20 mouse cellular contexts compared by ENCODE assay signal in the genomic region with DNA sequence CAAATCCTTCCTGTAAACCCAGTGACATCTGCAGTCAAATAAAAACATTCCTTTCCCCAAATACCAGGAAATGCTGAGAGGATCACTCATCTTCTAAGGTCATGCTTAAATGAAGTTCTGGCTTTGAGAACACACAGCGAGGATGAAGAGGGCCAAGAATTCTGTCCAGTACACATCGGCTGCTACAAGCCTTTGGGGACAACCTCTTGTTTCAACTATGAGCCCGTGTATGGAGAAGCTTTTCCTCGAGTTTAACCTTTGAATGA.
A peak's percentile ranks its signal among the peaks of the same experiment; 100 is the strongest.
DNase-seq lines count a peak whose midpoint lies in the region; ATAC-seq and TF ChIP-seq lines count a peak whose summit lies in the region.
"Had no signal": no experiment of that assay in that cellular context is flagged by ENCODE, and none has a peak within 500 bp of the region (broad histone marks: within the 10 kb centered on the region; RNA-seq: fewer than 3 reads in every experiment).

No protein-coding gene starts in this region.

- 41% methylated on average over 4 of the region's 4 CpGs for WGBS in embryonic facial prominence, embryonic 14.5 days
- 59% methylated on average over 4 of the region's 4 CpGs for WGBS in embryonic facial prominence, embryonic 10.5 days
- 19% methylated on average over 4 of the region's 4 CpGs for WGBS in lung, postnatal 0 days
- WGBS in small intestine, adult 2 months: 66% methylated on average over 4 of the region's 4 CpGs

- no peaks in the 10 kb centered on the region for H3K9me3 ChIP-seq in embryonic facial prominence, embryonic 14.5 days (ENCODE audit: control insufficient read depth, low read length)
- H3K9me3 ChIP-seq in embryonic facial prominence, embryonic 10.5 days: no peaks in the 10 kb centered on the region
- no peaks in the 10 kb centered on the region for H3K9me3 ChIP-seq in lung, postnatal 0 days (ENCODE audit: low read length)
- H3K9me3 ChIP-seq: hindbrain, embryonic 15.5 days; kidney, embryonic 15.5 days; liver, embryonic 15.5 days had no signal

- TF ChIP-seq POLR2A in small intestine, adult 2 months (IDR thresholded peaks at IDR 0.05; ENCODE audit: low read depth, low read length): no peak

- TF ChIP-seq EP300 in lung, postnatal 0 days (IDR thresholded peaks at IDR 0.05): peak; percentile 64; the same call in 1 of the 2 replicates

- no peak for ATAC-seq in embryonic facial prominence, embryonic 14.5 days (ENCODE audit: low read depth)
- no peak for ATAC-seq in lung, postnatal 0 days
- ATAC-seq: CD4-positive, CD25-positive, alpha-beta regulatory T cell, adult 4 months; forebrain, postnatal 0 days had no signal

- no peak overlapping the region for H3K9ac ChIP-seq in embryonic facial prominence, embryonic 14.5 days (ENCODE audit: low read depth, low read length)
- no peak overlapping the region for H3K9ac ChIP-seq in lung, postnatal 0 days (replicated peaks; ENCODE audit: low read depth)
- H3K9ac ChIP-seq: forebrain, postnatal 0 days; hindbrain, embryonic 15.5 days; kidney, embryonic 15.5 days; liver, embryonic 15.5 days had no signal

- no peaks in the 10 kb centered on the region for H3K27me3 ChIP-seq in embryonic facial prominence, embryonic 14.5 days (replicated peaks; ENCODE audit: control insufficient read depth, insufficient read depth, low read length)
- peaks cover 22% of the 10 kb centered on the region; the same call in 1 of the 2 replicates for H3K27me3 ChIP-seq in embryonic facial prominence, embryonic 10.5 days (replicated peaks; ENCODE audit: low read depth, poor library complexity, severe bottlenecking)
- no peaks in the 10 kb centered on the region for H3K27me3 ChIP-seq in lung, postnatal 0 days (replicated peaks; ENCODE audit: insufficient read depth, low read length)
- no peaks in the 10 kb centered on the region for H3K27me3 ChIP-seq in small intestine, adult 2 months (ENCODE audit: control insufficient read depth, insufficient read depth, low read length)
- H3K27me3 ChIP-seq: hindbrain, embryonic 15.5 days; kidney, embryonic 15.5 days; liver, embryonic 15.5 days had no signal

- H3K36me3 ChIP-seq in embryonic facial prominence, embryonic 14.5 days (ENCODE audit: control insufficient read depth, insufficient read depth, low read length): no peaks in the 10 kb centered on the region
- no peaks in the 10 kb centered on the region for H3K36me3 ChIP-seq in embryonic facial prominence, embryonic 10.5 days (replicated peaks)
- no peaks in the 10 kb centered on the region for H3K36me3 ChIP-seq in lung, postnatal 0 days (ENCODE audit: insufficient read depth, low read length)
- H3K36me3 ChIP-seq in small intestine, adult 2 months (ENCODE audit: control insufficient read depth, insufficient read depth, low read length): no peaks in the 10 kb centered on the region
- H3K36me3 ChIP-seq: hindbrain, embryonic 15.5 days; kidney, embryonic 15.5 days; liver, embryonic 15.5 days had no signal

- H3K27ac ChIP-seq in embryonic facial prominence, embryonic 14.5 days (replicated peaks; ENCODE audit: low read depth, low read length): no peak overlapping the region
- no peak overlapping the region for H3K27ac ChIP-seq in embryonic facial prominence, embryonic 10.5 days (replicated peaks)
- H3K27ac ChIP-seq in lung, postnatal 0 days (ENCODE audit: low read length): no peak overlapping the region
- H3K27ac ChIP-seq in small intestine, adult 2 months (ENCODE audit: insufficient read depth, low read depth, low read length): 0 out of 2 replicates have a peak overlapping the region, but pooled peaks have one; percentile 7
- H3K27ac ChIP-seq: heart, adult 2 months; hindbrain, embryonic 15.5 days; kidney, embryonic 15.5 days; liver, embryonic 15.5 days had no signal

- H3K4me1 ChIP-seq in embryonic facial prominence, embryonic 14.5 days (ENCODE audit: control insufficient read depth, insufficient read depth, low read length): peaks cover 19% of the 10 kb centered on the region
- peaks cover 21% of the 10 kb centered on the region for H3K4me1 ChIP-seq in embryonic facial prominence, embryonic 10.5 days
- peaks cover 9% of the 10 kb centered on the region; the same call in 1 of the 2 replicates for H3K4me1 ChIP-seq in lung, postnatal 0 days (ENCODE audit: insufficient read depth, low read depth, low read length)
- peaks cover 6% of the 10 kb centered on the region; the same call in 1 of the 2 replicates for H3K4me1 ChIP-seq in small intestine, adult 2 months (ENCODE audit: control insufficient read depth, insufficient read depth, insufficient read length, low read length)
- H3K4me1 ChIP-seq: hindbrain, embryonic 15.5 days; liver, embryonic 15.5 days had no signal

- H3K4me2 ChIP-seq in embryonic facial prominence, embryonic 14.5 days (ENCODE audit: low read depth, low read length): no peak overlapping the region
- no peak overlapping the region for H3K4me2 ChIP-seq in lung, postnatal 0 days (replicated peaks; ENCODE audit: low read depth, low read length)
- H3K4me2 ChIP-seq: hindbrain, embryonic 15.5 days; kidney, embryonic 15.5 days; liver, embryonic 15.5 days; midbrain, embryonic 11.5 days had no signal

- no peak overlapping the region for H3K4me3 ChIP-seq in embryonic facial prominence, embryonic 14.5 days (ENCODE audit: low read depth, low read length)
- no peak overlapping the region for H3K4me3 ChIP-seq in embryonic facial prominence, embryonic 10.5 days
- H3K4me3 ChIP-seq in lung, postnatal 0 days (ENCODE audit: low read depth, low read length): no peak overlapping the region
- no peak overlapping the region for H3K4me3 ChIP-seq in small intestine, adult 2 months (ENCODE audit: low read depth, low read length)
- H3K4me3 ChIP-seq: heart, adult 2 months; hindbrain, embryonic 15.5 days; kidney, embryonic 15.5 days; liver, embryonic 15.5 days had no signal

- peak; percentile 23 for DNase-seq in embryonic facial prominence, embryonic 14.5 days (ENCODE audit: low spot score)
- DNase-seq in embryonic facial prominence, embryonic 10.5 days (ENCODE audit: low spot score): no peak
- DNase-seq in heart, adult 9 months (ENCODE audit: low spot score in 2 of 2): peak; percentile 14 to 39
- DNase-seq in heart, adult 11 months: no peak
- peak; percentile 49 for DNase-seq in lung, postnatal 0 days (ENCODE audit: low spot score)
- no peak for DNase-seq in lung, postnatal 10 days
- DNase-seq in cerebellum, adult 11 months: no peak
- DNase-seq: adrenal gland, postnatal 36 days; cerebellum, adult 9-11 months; forebrain, postnatal 0 days; layer of hippocampus, adult 9-11 months; right cerebral cortex, adult 18-20 months; thymus, adult 2 months had no signal

- TF ChIP-seq CTCF in lung, postnatal 0 days (IDR thresholded peaks at IDR 0.05): no peak
- TF ChIP-seq CTCF in small intestine, adult 2 months (IDR thresholded peaks at IDR 0.05; ENCODE audit: extremely low read depth, insufficient read length, insufficient replicate concordance, low read depth, low read length): no peak

Comparison
In these comparisons a context has a peak if more than half of its experiments do, and no peak if none do; other contexts are left out.
1. DNase-seq: peak in embryonic facial prominence, embryonic 14.5 days (single experiment), heart, adult 9 months (2 of 2) and lung, postnatal 0 days (single experiment); none in embryonic facial prominence, embryonic 10.5 days (single experiment), heart, adult 11 months (single experiment), lung, postnatal 10 days (single experiment) and cerebellum, adult 11 months (single experiment).